ENCODE assay signal across 25 mouse cellular contexts in genomic region chr6:124476216-124476615, GRCm38 (mm10). TPM values are rescaled to one million over a fixed set of nuclear protein-coding genes. Genes with fewer than 3 reads are reported as not detected.
DNase-seq lines count a peak whose midpoint lies in the region; ATAC-seq and TF ChIP-seq lines count a peak whose summit lies in the region.
"Had no signal": no experiment of that assay in that cellular context is flagged by ENCODE, and none has a peak within 500 bp of the region (broad histone marks: within the 10 kb centered on the region; RNA-seq: fewer than 3 reads in every experiment).

No protein-coding gene starts in this region.

- TF ChIP-seq POLR2A in ES-Bruce4 (IDR thresholded peaks at IDR 0.05; ENCODE audit: insufficient read depth, low read length), result no peak

- H3K36me3 ChIP-seq in liver, embryonic 12.5 days, result no peaks in the 10 kb centered on the region
- no peaks in the 10 kb centered on the region for H3K36me3 ChIP-seq in liver, postnatal 0 days (replicated peaks; ENCODE audit: insufficient read depth, low read length)
- peaks cover 6% of the 10 kb centered on the region; the same call in 1 of the 2 replicates for H3K36me3 ChIP-seq in ES-Bruce4 (ENCODE audit: control insufficient read depth, insufficient read depth, low read length, poor library complexity, severe bottlenecking)
- H3K36me3 ChIP-seq: embryonic facial prominence, embryonic 13.5 days; heart, embryonic 13.5 days; hindbrain, embryonic 12.5 days had no signal

- H3K9ac ChIP-seq in liver, embryonic 12.5 days, result no peak overlapping the region
- H3K9ac ChIP-seq in liver, postnatal 0 days (replicated peaks), result no peak overlapping the region
- peak overlapping the region; percentile 92 for H3K9ac ChIP-seq in ES-Bruce4 (ENCODE audit: low read depth, poor library complexity, severe bottlenecking)
- H3K9ac ChIP-seq: embryonic facial prominence, embryonic 13.5 days; forebrain, embryonic 13.5 days; forebrain, postnatal 0 days; heart, embryonic 13.5 days; hindbrain, embryonic 12.5 days had no signal

- TF ChIP-seq EP300 in liver, postnatal 0 days (IDR thresholded peaks at IDR 0.05; ENCODE audit: low read depth), result no peak
- 0 out of 2 replicates have a peak, but pooled peaks have one; percentile 15 for TF ChIP-seq EP300 in ES-Bruce4 (IDR thresholded peaks at IDR 0.05; ENCODE audit: insufficient read depth, low read depth, low read length)

- H3K27ac ChIP-seq in liver, embryonic 12.5 days, result no peak overlapping the region
- H3K27ac ChIP-seq in liver, postnatal 0 days (ENCODE audit: low read depth), result no peak overlapping the region
- peak overlapping the region; percentile 71 for H3K27ac ChIP-seq in ES-Bruce4 (ENCODE audit: insufficient read depth, low read length)
- H3K27ac ChIP-seq: embryonic facial prominence, embryonic 13.5 days; forebrain, embryonic 13.5 days; gastrocnemius, adult 2 months; heart, embryonic 13.5 days; hindbrain, embryonic 12.5 days had no signal

- 74% methylated on average over 7 of the region's 7 CpGs for WGBS in liver, embryonic 12.5 days (ENCODE audit: insufficient replicate concordance)
- 81% methylated on average over 7 of the region's 7 CpGs for WGBS in liver, postnatal 0 days (ENCODE audit: insufficient replicate concordance)

- DNase-seq in liver, postnatal 0 days, result no peak
- DNase-seq in R1 (ENCODE audit: low read depth, low spot score), result peak; percentile 63
- DNase-seq in embryo, embryonic 9.5 days (ENCODE audit: extremely low spot score), result no peak
- no peak for DNase-seq in frontal cortex, postnatal 10 days (ENCODE audit: low spot score in 2 of 2)
- DNase-seq in left cerebral cortex, adult 8-10 months (ENCODE audit: low spot score in 2 of 2), result no peak
- DNase-seq in adrenal gland, adult 18-20 months (ENCODE audit: low spot score in 2 of 2), result no peak
- DNase-seq: adrenal gland, postnatal 14 days; cerebellum, adult 11-12 months; cerebellum, adult 9-10 months; cerebellum, postnatal 25 days; forebrain, postnatal 0 days; gastrocnemius, adult 2 months; gastrocnemius, postnatal 36 days; heart, postnatal 4 days had no signal

- no peak for TF ChIP-seq CTCF in liver, postnatal 0 days (IDR thresholded peaks at IDR 0.05; ENCODE audit: low read depth)
- no peak for TF ChIP-seq CTCF in ES-Bruce4 (IDR thresholded peaks at IDR 0.05; ENCODE audit: low read depth, low read length)

- H3K4me2 ChIP-seq in liver, embryonic 12.5 days, result peak overlapping the region; percentile 7; the same call in 1 of the 2 replicates
- H3K4me2 ChIP-seq in liver, postnatal 0 days (ENCODE audit: low read depth, low read length), result no peak overlapping the region
- H3K4me2 ChIP-seq: embryonic facial prominence, embryonic 13.5 days; forebrain, embryonic 13.5 days; heart, embryonic 13.5 days; hindbrain, embryonic 12.5 days had no signal

- H3K9me3 ChIP-seq in liver, embryonic 12.5 days (replicated peaks), result no peaks in the 10 kb centered on the region
- H3K9me3 ChIP-seq in liver, postnatal 0 days (ENCODE audit: low read length), result no peaks in the 10 kb centered on the region
- no peaks in the 10 kb centered on the region for H3K9me3 ChIP-seq in ES-Bruce4 (replicated peaks; ENCODE audit: control insufficient read depth, insufficient read depth, low read length, poor library complexity, severe bottlenecking)
- H3K9me3 ChIP-seq: embryonic facial prominence, embryonic 13.5 days; forebrain, embryonic 13.5 days; heart, embryonic 13.5 days; hindbrain, embryonic 12.5 days had no signal

- H3K27me3 ChIP-seq in liver, embryonic 12.5 days (replicated peaks), result no peaks in the 10 kb centered on the region
- H3K27me3 ChIP-seq in liver, postnatal 0 days (ENCODE audit: insufficient read depth, low read length), result no peaks in the 10 kb centered on the region
- H3K27me3 ChIP-seq in ES-Bruce4 (ENCODE audit: control insufficient read depth, insufficient read depth, low read length, poor library complexity, severe bottlenecking), result no peaks in the 10 kb centered on the region
- H3K27me3 ChIP-seq: embryonic facial prominence, embryonic 13.5 days; forebrain, embryonic 13.5 days; heart, embryonic 13.5 days; hindbrain, embryonic 12.5 days; Patski had no signal

- peaks cover 69% of the 10 kb centered on the region for H3K4me1 ChIP-seq in liver, embryonic 12.5 days
- peaks cover 28% of the 10 kb centered on the region for H3K4me1 ChIP-seq in liver, postnatal 0 days (ENCODE audit: insufficient read depth)
- peaks cover 2% of the 10 kb centered on the region for H3K4me1 ChIP-seq in ES-Bruce4 (ENCODE audit: control insufficient read depth, insufficient read depth, low read length)
- H3K4me1 ChIP-seq: forebrain, embryonic 13.5 days; hindbrain, embryonic 12.5 days had no signal

- no peak for ATAC-seq in liver, embryonic 12.5 days
- no peak for ATAC-seq in liver, postnatal 0 days
- ATAC-seq: CD4-positive, CD25-positive, alpha-beta regulatory T cell, adult 4 months; forebrain, embryonic 13.5 days; forebrain, postnatal 0 days; hindbrain, embryonic 16.5 days; inflammation-experienced regulatory T-cells, adult 6 months; intestine, postnatal 0 days; Patski had no signal

- H3K4me3 ChIP-seq in liver, embryonic 12.5 days, result no peak overlapping the region
- no peak overlapping the region for H3K4me3 ChIP-seq in liver, postnatal 0 days (ENCODE audit: low read depth, low read length)
- peak overlapping the region; percentile 62 for H3K4me3 ChIP-seq in ES-Bruce4 (ENCODE audit: low read depth, low read length)
- H3K4me3 ChIP-seq: embryonic facial prominence, embryonic 13.5 days; forebrain, embryonic 13.5 days; gastrocnemius, adult 2 months; heart, embryonic 13.5 days; hindbrain, embryonic 12.5 days had no signal

RNA-seq across cellular contexts. Expression of gene Clstn3, which starts 11.6 kb away (rescaled TPM):
- 4.1 and 5.0 TPM in 2 replicates for polyA plus RNA-seq in liver, embryonic 12.5 days (2016; fragmentation: Nextera tagmentation; extraction: Ambion mirVana)
- 1.8 TPM in 2 replicates for polyA plus RNA-seq in liver, postnatal 0 days (2015; fragmentation: Nextera tagmentation; extraction: Ambion mirVana)
- 17.1 and 25.6 TPM in 2 replicates for polyA plus RNA-seq in ES-Bruce4 (2011; ENCODE audit: insufficient read depth, insufficient read length, low read depth, missing spikeins)
- total RNA-seq in left cerebral cortex, adult 8-10 months (2022), result 100 to 1,000 TPM; 331 to 359 (median 336) TPM
- 100 to 1,000 TPM; 107 to 199 TPM for total RNA-seq in adrenal gland, adult 18-20 months (2021)
- polyA plus RNA-seq: inflammation-experienced regulatory T-cells, adult 6 months had no signal

RNA-seq across cellular contexts. Expression of gene C1rl, which starts 16.7 kb away (rescaled TPM):
- 4.4 and 4.5 TPM in 2 replicates for polyA plus RNA-seq in liver, embryonic 12.5 days (2016; fragmentation: Nextera tagmentation; extraction: Ambion mirVana)
- 31.1 and 36.2 TPM in 2 replicates for polyA plus RNA-seq in liver, postnatal 0 days (2015; fragmentation: Nextera tagmentation; extraction: Ambion mirVana)
- polyA plus RNA-seq in ES-Bruce4 (2011; ENCODE audit: insufficient read depth, insufficient read length, low read depth, missing spikeins), result 0.79 and 1.3 TPM in 2 replicates
- under 1 TPM; 0.19 to 0.49 (median 0.45) TPM for total RNA-seq in left cerebral cortex, adult 8-10 months (2022)
- 10 to 100 TPM; 22.7 to 22.8 TPM for total RNA-seq in adrenal gland, adult 18-20 months (2021)
- polyA plus RNA-seq: CD4-positive, CD25-positive, alpha-beta regulatory T cell, adult 4 months; inflammation-experienced regulatory T-cells, adult 6 months had no signal

RNA-seq across cellular contexts. Expression of gene C1ra, which starts 36.0 kb away (rescaled TPM):
- polyA plus RNA-seq in liver, embryonic 12.5 days (2016; fragmentation: Nextera tagmentation; extraction: Ambion mirVana), result 4.5 and 4.6 TPM in 2 replicates
- polyA plus RNA-seq in liver, postnatal 0 days (2015; fragmentation: Nextera tagmentation; extraction: Ambion mirVana), result 63.0 and 65.0 TPM in 2 replicates
- 0.27 TPM in 1 of 2 replicates, not detected in the other for polyA plus RNA-seq in ES-Bruce4 (2011; ENCODE audit: insufficient read depth, insufficient read length, low read depth, missing spikeins)
- total RNA-seq in left cerebral cortex, adult 8-10 months (2022), result 1 to 10 TPM; 1.7 to 2.2 (median 1.9) TPM
- total RNA-seq in adrenal gland, adult 18-20 months (2021), result 10 to 100 TPM; 45.4 to 88.8 TPM

Comparison
In these comparisons a context has a peak if more than half of its experiments do, and no peak if none do; other contexts are left out.
1. RNA of gene C1ra, which starts 36.0 kb away (polyA plus RNA-seq): 63.0 to 65.0 TPM in liver, postnatal 0 days; 4.5 to 4.6 TPM in liver, embryonic 12.5 days and 0.27 TPM in ES-Bruce4; every median in the first group is over 10 times any median in the second.